Mouse (Mus musculus): ENCODE results near the gene Nudcd3. TPM values are rescaled to one million over a fixed set of nuclear protein-coding genes. Genes with fewer than 3 reads are reported as not detected.

Gene Nudcd3
- polyA plus RNA-seq, 1 experiment from 2014 or later: 65.2 TPM

DNA sequence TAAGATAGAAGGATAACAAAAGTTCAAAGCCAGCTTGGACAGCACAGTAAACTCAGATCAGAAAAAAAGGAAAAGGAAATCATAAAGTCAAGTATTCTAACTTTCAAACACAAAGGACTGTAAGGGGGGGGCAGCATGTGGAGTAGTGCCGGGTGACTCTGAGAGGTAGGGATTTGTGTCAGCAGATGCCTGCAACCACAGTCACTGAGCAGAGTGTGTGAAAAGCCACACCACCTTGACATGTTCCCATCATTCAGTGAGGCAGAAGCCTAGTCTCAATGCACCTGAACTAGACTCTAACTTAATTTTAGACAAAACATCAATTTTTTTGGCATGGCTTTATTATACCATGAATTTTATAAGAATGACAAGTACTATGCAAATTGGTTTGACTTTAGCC, 24.7 kb downstream of the Nudcd3 start:
- Histone ChIP-seq H3K27me3 (no peaks in the 10 kb centered on the region), H3K36me3 (no peaks in the 10 kb centered on the region), H3K9me3 (no peaks in the 10 kb centered on the region), H3K4me3 (no peak overlapping the region), H3K9ac (no peak overlapping the region), H3K4me1 (replicated peaks) (peaks cover 29% of the 10 kb centered on the region), H3K4me2 (no peak overlapping the region), H3K27ac (replicated peaks) (no peak overlapping the region)
- WGBS: 70% methylated on average over 1 of the region's 1 CpGs
- no peak for ATAC-seq (ENCODE audit: low FRiP score, low read depth)

DNA sequence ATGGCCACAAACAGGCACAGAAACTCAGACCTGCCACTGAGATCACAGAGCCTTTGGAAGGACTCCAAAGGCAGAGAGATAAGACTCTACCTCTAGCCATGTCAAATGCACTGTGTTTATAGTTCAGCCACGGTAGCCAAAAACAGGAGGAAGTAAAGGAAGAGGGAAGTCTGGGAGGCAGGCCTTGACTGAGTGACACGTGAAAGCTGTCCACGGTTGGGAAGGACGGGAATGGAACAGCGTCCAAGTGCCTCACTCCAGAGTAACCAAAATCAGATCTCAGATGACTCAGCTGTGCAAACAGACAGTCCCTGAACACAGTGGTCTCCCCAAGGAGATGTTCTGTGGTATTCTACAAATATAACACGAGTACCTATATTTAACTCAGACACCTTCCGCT, 25.5 kb downstream of the Nudcd3 start:
- Histone ChIP-seq H3K4me3 (no peak overlapping the region), H3K27ac (replicated peaks) (no peak overlapping the region), H3K4me1 (replicated peaks) (peaks cover 29% of the 10 kb centered on the region), H3K27me3 (no peaks in the 10 kb centered on the region), H3K36me3 (no peaks in the 10 kb centered on the region), H3K9me3 (no peaks in the 10 kb centered on the region), H3K9ac (no peak overlapping the region), H3K4me2 (no peak overlapping the region)
- no peak for ATAC-seq (ENCODE audit: low FRiP score, low read depth)
- 76% methylated on average over 7 of the region's 7 CpGs for WGBS

DNA sequence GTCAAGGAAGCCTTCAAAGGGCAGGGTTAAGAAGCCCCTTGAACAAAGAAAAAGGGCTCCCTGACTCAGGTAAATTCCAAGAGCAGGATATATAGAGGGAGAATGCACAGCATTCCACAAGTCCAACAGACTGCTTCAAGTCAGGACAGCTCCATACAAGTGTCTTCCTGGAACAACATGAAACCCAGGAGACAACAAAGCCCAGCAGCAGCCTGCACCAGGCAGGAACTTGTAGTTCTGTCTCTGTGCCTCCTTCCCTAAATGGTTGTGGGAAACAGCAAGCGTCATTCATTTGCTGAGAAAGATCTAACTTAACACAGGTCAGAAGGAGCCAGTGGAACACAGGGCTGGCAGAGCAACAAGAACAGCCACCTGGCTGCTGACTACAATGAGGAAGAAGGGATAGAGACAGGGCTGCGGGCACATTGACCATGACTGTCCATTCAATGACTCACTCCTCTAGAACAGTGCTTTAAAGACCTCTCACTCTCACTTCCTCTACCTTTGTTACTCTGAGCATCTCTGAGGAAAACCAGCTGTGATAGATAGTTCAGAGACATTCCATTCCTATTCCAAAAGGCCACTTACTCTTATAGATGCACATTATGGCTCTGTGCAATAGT, 31.1 kb downstream of the Nudcd3 start:
- 0 out of 2 replicates have a peak, but pooled peaks cover 6% of the 10 kb centered on the region for H3K4me1 ChIP-seq (replicated peaks)
- H3K27me3 ChIP-seq: no peaks in the 10 kb centered on the region
- H3K4me3 ChIP-seq: no peak overlapping the region
- no peak overlapping the region for H3K9ac ChIP-seq
- H3K4me2 ChIP-seq: no peak overlapping the region
- H3K36me3 ChIP-seq: no peaks in the 10 kb centered on the region
- no peaks in the 10 kb centered on the region for H3K9me3 ChIP-seq
- ATAC-seq (ENCODE audit: low FRiP score, low read depth): no peak
- no peak overlapping the region for H3K27ac ChIP-seq (replicated peaks)
- 88% methylated on average over 2 of the region's 2 CpGs for WGBS

DNA sequence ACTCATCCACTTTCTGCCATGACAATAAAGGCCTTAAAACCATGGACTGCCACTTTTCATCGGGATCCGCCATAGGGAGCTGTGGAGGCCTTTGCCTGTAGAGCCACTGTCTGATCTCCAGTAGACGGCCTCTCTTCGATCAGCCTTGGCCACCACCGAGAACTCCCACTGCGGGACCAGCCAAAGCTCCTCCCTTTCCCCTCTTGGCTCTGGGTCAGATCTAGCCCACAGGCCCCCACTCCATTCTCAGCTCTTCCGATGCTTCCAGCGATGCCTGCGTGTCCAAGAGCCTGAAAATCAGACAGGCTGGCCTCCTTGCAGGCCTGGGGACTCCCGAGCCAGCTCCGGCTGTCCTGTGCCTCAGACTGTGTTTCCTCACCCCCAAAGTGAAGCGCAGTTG, 33.9 kb downstream of the Nudcd3 start:
- ATAC-seq (ENCODE audit: low FRiP score, low read depth): no peak; the same call in 1 of the 2 replicates
- H3K4me2 ChIP-seq: no peak overlapping the region
- 80% methylated on average over 12 of the region's 12 CpGs for WGBS
- H3K36me3 ChIP-seq: no peaks in the 10 kb centered on the region
- 0 out of 2 replicates have a peak, but pooled peaks cover 12% of the 10 kb centered on the region for H3K4me1 ChIP-seq (replicated peaks)
- no peak overlapping the region for H3K9ac ChIP-seq
- no peak overlapping the region for H3K27ac ChIP-seq (replicated peaks)
- no peaks in the 10 kb centered on the region for H3K9me3 ChIP-seq
- no peak overlapping the region for H3K4me3 ChIP-seq
- no peaks in the 10 kb centered on the region for H3K27me3 ChIP-seq

DNA sequence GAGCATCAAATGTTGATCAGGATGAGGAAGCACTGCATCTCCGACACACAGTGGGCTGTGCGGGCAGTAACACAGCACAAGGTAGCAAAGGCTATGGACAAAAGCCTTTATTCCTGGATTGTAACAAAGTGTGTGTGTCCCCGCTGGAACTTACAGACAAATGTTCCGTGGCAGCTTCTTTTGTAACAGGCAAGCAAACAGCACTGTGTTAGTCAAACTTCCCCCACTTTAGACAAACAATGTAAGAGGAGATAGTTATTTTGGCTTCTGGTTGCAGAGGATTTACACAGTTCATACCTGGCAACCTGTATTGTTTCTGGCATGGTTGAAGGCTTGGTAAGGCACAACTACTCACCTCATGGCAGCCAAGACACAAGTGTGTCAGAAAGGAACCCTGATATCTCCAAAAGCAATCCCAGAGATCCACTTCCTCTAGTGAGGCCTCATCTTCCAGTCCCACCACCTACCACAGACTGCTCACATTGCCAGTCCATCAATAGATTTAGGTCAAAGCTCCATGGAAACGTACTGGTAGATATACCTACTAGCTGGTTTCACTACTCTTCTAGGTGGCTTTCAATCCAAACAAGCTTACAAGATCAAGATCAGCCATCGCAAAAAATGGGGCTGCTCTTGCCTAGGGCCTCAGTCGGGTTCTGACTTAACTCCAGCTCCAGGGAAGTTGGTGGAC, 34.7 kb downstream of the Nudcd3 start:
- no peak overlapping the region for H3K4me3 ChIP-seq
- peaks cover 19% of the 10 kb centered on the region; the same call in 1 of the 2 replicates for H3K4me1 ChIP-seq (replicated peaks)
- no peak overlapping the region for H3K4me2 ChIP-seq
- H3K9me3 ChIP-seq: no peaks in the 10 kb centered on the region
- WGBS: 92% methylated on average over 7 of the region's 7 CpGs
- no peaks in the 10 kb centered on the region for H3K27me3 ChIP-seq
- H3K36me3 ChIP-seq: no peaks in the 10 kb centered on the region
- H3K27ac ChIP-seq (replicated peaks): no peak overlapping the region
- H3K9ac ChIP-seq: no peak overlapping the region
- ATAC-seq (ENCODE audit: low FRiP score, low read depth): no peak

DNA sequence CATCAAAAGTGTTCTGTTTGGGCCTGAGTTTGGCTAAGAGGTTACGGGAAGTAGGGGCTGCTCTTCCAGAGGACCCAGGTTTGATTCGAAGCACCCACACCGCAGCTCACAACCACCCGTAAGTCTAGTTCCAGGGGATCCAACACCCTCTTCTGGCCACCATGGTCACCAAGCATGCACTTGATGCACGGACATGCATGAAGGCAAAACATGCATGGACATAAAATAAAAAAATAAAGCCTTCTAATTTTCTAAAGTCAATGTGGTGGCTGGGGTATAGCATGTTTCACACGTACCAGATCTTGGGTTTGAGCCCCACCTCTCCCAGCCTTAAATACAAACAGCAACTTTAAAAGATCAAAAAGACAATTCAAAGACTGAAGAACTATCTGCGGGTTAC, 35.4 kb downstream of the Nudcd3 start:
- Histone ChIP-seq H3K4me2 (no peak overlapping the region), H3K27ac (replicated peaks) (no peak overlapping the region), H3K4me1 (replicated peaks) (peaks cover 22% of the 10 kb centered on the region; the same call in 1 of the 2 replicates), H3K4me3 (no peak overlapping the region), H3K36me3 (no peaks in the 10 kb centered on the region), H3K9me3 (no peaks in the 10 kb centered on the region), H3K27me3 (no peaks in the 10 kb centered on the region), H3K9ac (no peak overlapping the region)
- ATAC-seq (ENCODE audit: low FRiP score, low read depth): no peak
- WGBS: 96% methylated on average over 7 of the region's 7 CpGs

DNA sequence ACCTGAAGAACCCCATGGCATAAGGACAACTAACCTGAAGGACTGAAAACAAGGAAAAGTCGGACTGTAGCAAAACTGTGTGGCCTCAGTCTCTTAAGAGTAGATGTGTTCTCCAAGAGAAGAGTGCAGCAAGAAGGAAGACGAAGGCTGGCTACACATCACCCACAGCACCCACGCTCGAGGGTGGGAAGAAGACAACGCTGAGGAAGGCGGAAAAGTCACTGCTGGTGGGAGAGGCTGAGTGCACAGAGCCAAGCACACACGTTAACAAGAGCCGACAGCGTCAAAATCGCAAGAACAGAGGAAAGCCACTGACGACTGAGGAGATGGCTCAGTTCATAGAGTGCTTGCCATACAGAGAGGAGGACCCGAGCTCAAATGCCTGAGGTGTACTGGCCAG, 36.5 kb downstream of the Nudcd3 start:
- WGBS: 92% methylated on average over 12 of the region's 12 CpGs
- H3K4me2 ChIP-seq: no peak overlapping the region

DNA sequence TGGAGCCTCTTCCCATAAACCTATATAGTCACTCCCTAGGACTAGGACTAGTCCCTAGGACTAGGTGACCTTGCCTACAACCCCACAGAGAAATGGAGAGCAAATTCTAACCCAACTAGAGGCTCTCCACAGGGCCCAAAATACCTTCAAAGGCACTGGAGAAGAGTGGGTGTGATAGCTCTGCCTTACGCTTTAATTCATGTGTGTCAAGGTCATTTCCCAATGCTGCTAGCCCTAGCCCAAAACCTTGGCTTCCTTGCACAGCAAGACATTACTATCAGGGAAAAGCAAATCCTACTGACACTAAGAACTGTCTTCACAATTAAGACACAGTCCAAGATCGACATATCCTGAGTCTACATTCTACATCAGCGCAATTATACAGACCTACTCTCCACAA, 37.2 kb downstream of the Nudcd3 start:
- ATAC-seq (ENCODE audit: low FRiP score, low read depth): no peak
- WGBS: 93% methylated on average over 3 of the region's 3 CpGs
- no peak overlapping the region for H3K9ac ChIP-seq

More for the DNA sequence above, 36.5 kb downstream of the Nudcd3 start:
- H3K9me3 ChIP-seq: no peaks in the 10 kb centered on the region
- no peak overlapping the region for H3K27ac ChIP-seq (replicated peaks)
- H3K27me3 ChIP-seq: no peaks in the 10 kb centered on the region
- no peaks in the 10 kb centered on the region for H3K36me3 ChIP-seq
- no peak overlapping the region for H3K9ac ChIP-seq
- H3K4me1 ChIP-seq (replicated peaks): peaks cover 24% of the 10 kb centered on the region; the same call in 1 of the 2 replicates
- no peak overlapping the region for H3K4me3 ChIP-seq
- no peak for ATAC-seq (ENCODE audit: low FRiP score, low read depth)

DNA sequence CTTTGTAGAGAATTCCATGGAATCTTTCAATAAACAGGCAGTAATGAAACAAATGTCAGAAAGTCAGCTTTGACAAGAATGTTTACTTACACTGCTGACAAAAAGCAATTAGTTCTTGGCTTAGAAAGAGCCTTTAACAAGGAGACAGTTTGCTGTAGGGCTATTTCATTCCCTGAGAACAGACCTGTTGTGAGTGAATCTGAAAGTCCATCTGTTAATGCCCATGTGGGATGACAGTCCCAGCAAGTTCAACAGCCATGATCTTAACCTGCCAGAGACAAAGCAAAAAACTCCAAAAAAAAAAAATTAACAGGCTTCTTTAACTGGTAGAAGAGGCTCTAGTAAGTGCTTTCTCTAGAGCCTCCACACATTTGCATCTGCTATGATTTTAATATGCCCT, 38.7 kb downstream of the Nudcd3 start:
- Histone ChIP-seq H3K27ac (replicated peaks) (no peak overlapping the region), H3K36me3 (no peaks in the 10 kb centered on the region), H3K27me3 (no peaks in the 10 kb centered on the region), H3K9me3 (no peaks in the 10 kb centered on the region), H3K4me1 (replicated peaks) (peaks cover 31% of the 10 kb centered on the region), H3K4me3 (no peak overlapping the region), H3K4me2 (no peak overlapping the region), H3K9ac (no peak overlapping the region)
- ATAC-seq (ENCODE audit: low FRiP score, low read depth): no peak

More for the DNA sequence above, 37.2 kb downstream of the Nudcd3 start:
- Histone ChIP-seq H3K36me3 (no peaks in the 10 kb centered on the region), H3K27me3 (no peaks in the 10 kb centered on the region), H3K9me3 (no peaks in the 10 kb centered on the region), H3K27ac (replicated peaks) (no peak overlapping the region), H3K4me2 (no peak overlapping the region), H3K4me3 (no peak overlapping the region), H3K4me1 (replicated peaks) (peaks cover 24% of the 10 kb centered on the region; the same call in 1 of the 2 replicates)

DNA sequence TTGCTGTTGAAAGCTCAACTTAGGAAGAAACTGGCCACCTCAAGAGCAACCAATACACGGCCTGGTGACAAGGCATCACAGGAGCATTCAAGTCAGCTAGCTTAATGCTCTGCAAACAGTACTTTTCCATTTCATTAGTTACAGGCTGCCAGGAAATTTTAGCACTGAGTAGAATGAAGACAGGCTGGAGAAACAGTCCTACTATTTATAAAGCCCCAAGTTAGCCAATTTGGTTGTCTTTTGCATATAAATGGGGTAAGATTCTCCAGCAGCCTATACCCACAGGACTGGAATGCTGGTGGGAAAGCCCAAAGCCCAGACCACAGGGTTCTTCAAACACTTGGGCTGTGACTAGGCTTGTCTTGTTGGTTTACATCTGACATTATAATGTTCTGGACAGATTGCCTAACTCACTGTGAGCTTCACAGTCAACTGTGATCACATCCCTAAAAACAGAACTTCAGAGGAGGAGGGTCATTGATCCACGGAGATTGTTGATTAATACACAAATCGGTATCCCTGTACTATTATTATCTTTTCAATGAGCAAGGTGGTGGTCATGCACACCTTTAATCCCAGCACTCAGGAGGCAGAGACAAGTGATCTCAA, 39.4 kb downstream of the Nudcd3 start:
- no peaks in the 10 kb centered on the region for H3K27me3 ChIP-seq
- no peak overlapping the region for H3K4me2 ChIP-seq
- H3K9me3 ChIP-seq: no peaks in the 10 kb centered on the region
- H3K27ac ChIP-seq (replicated peaks): no peak overlapping the region
- WGBS: 81% methylated on average over 3 of the region's 3 CpGs
- no peak overlapping the region for H3K9ac ChIP-seq
- H3K4me3 ChIP-seq: no peak overlapping the region
- no peak for ATAC-seq (ENCODE audit: low FRiP score, low read depth)
- H3K36me3 ChIP-seq: no peaks in the 10 kb centered on the region
- peaks cover 30% of the 10 kb centered on the region for H3K4me1 ChIP-seq (replicated peaks)

DNA sequence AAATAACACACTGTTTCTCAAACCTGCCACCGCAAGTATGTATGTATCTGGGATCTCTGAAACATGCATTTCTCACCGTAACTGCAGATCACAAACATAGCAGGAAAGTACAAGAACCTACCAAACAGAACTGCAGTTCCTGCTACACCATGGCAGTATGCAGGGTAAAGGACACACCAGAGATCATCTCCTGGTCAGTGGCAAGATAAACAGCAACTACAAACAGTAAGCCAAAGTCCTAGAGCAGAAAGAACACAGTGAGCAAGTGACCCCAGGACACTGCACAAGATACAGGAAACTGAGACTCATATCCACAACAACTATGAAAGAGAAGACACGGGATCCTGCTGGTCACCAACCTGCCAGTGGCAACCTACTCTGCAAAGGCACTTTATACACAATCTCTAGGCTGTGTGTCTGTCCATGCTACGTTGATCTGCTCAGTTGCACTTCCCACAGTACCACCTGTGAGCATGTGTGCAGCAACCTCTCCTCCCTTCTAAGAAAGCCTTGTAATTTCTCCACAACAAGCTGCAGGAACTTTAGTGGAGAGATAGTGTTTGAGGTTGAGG, 40.4 kb downstream of the Nudcd3 start:
- Histone ChIP-seq H3K27ac (replicated peaks) (no peak overlapping the region), H3K4me2 (no peak overlapping the region), H3K27me3 (no peaks in the 10 kb centered on the region), H3K4me3 (no peak overlapping the region), H3K9me3 (no peaks in the 10 kb centered on the region), H3K4me1 (replicated peaks) (peaks cover 34% of the 10 kb centered on the region), H3K9ac (no peak overlapping the region), H3K36me3 (no peaks in the 10 kb centered on the region)
- WGBS: 89% methylated on average over 4 of the region's 4 CpGs
- ATAC-seq (ENCODE audit: low FRiP score, low read depth): no peak

DNA sequence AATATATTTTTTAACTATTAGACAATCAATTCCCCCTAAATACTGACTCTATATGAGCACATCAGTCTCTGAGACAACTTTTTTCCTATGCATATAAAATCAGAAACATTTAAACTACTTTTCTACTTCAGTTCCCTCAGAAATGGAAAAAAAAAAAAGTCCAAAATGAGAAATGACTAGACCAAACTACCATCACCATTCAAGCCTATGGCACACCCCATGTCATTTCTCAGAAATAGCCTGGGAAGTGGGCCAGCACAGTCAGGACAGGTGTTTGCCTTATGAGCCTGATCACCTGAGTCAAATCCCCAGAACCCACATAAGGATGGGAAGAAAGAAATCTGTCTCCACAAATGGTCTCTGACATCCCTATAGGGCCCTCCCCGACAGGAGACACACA, 41.7 kb downstream of the Nudcd3 start:
- H3K4me3 ChIP-seq: no peak overlapping the region
- WGBS: 91% methylated on average over 1 of the region's 1 CpGs
- H3K9me3 ChIP-seq: no peaks in the 10 kb centered on the region
- no peak for ATAC-seq (ENCODE audit: low FRiP score, low read depth)
- no peaks in the 10 kb centered on the region for H3K36me3 ChIP-seq
- no peak overlapping the region for H3K27ac ChIP-seq (replicated peaks)
- H3K27me3 ChIP-seq: no peaks in the 10 kb centered on the region
- H3K4me1 ChIP-seq (replicated peaks): peaks cover 44% of the 10 kb centered on the region
- H3K9ac ChIP-seq: no peak overlapping the region
- H3K4me2 ChIP-seq: no peak overlapping the region

Data from hindbrain, embryonic 15.5 days (tissue).